Mouse (Mus musculus) brain, embryonic 14.5 days (tissue): ENCODE results near the gene Tmem82. TPM values are rescaled to one million over a fixed set of nuclear protein-coding genes. Genes with fewer than 3 reads are reported as not detected.

Source experiments
- DNase-seq: peaks from one replicate; pipeline ENCODE4 v3.0.0-alpha.2; 2011; ENCODE audit warnings: low read depth
- CTCF ChIP-seq: fragments of 200-500 bp; IDR thresholded peaks from 2 replicates; pipeline ENCODE4 v1.5.1; 2012; ENCODE audit warnings: inconsistent platforms, mild to moderate bottlenecking, moderate library complexity, borderline replicate concordance; ENCODE audit not compliant: insufficient read depth, insufficient read length; ENCODE audit errors: extremely low read depth
- POLR2A ChIP-seq: fragments of 200-500 bp; IDR thresholded peaks from 2 replicates; pipeline ENCODE4 v1.6.1; 2012; ENCODE audit warnings: mild to moderate bottlenecking, inconsistent platforms, borderline replicate concordance; ENCODE audit not compliant: poor library complexity, insufficient read depth, insufficient read length, severe bottlenecking; ENCODE audit errors: extremely low read depth
- polyA plus RNA-seq: library from polyadenylated mRNA; depleted of rRNA; stranded (reverse); fragments of >200 nt; gene quantifications from 2 replicates; pipeline ENCODE4 v1.2.3, GENCODE M21; 2012

Tmem82 gene
- polyA plus RNA-seq, 1 experiment, result 0.44 TPM

DNA sequence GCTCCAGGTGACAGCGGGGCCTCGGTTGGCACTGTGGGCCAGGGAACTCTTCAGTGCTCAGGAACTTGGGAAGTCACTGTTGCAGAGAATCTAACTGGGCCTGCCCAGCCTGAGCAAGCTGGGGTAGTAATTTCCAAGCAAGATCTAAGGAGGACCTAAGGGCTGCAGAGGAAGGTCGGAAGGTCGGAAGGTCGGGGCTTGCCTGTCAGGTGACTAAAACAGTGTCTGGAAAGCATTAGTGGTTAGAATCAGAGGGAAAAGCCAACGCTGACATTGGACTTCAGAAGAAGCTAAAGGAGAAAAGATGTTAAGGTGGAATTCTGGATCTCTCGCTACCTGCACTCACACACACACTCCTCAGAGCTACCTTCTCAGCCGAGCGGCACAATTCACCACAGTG lies 17.6 kb upstream of the Tmem82 start:
- TF ChIP-seq POLR2A, result no peak
- TF ChIP-seq CTCF, result no peak
- DNase-seq, result no peak

DNA sequence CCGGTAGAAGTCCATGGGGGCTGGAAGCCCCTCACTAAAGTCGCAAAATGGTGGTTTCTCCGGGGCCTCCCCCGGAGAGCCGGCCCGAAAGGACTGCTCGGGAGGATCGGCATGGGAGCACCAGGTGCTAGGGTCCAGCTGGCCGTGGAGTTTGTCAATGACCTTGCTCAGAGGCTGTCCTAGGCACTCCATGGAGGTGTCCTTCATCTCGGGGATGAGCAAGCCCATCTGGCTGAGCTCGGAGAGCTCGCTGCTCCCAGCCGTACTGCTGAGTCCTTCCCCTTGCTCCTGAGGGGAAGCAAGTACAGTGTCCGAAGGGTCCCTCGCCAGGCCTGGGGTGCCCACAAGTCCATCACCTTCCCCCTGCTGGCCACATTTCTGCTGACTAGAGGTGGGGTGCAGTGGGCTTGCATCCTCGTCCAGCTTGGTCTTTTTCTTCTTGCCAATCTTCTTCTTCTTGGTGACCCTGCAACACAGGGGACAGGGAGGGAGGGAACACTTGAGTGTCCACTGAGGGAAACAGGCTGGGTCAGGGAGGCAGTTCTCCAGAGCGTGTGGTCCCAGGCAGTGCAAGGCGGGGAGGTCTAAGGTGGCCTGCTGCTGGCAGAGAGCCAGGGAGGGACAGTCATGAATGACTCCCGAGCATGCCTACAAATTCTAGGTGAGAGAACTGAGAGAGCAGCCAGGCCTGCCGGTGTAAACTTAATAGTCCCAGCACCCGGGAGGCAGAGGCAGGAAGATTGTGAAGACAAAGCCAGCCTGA lies 13.9 kb upstream of the Tmem82 start:
- DNase-seq, result no peak
- TF ChIP-seq CTCF (no peak), POLR2A (no peak)

- no peak for DNase-seq
Observed at GRCm38 (mm10) chr4:141631250-141631649, 12.8 kb upstream of the Tmem82 start.

GRCm38 (mm10) chr4:141630021-141630420 lies 11.6 kb upstream of the Tmem82 start:
- TF ChIP-seq POLR2A (no peak), CTCF (no peak)
- no peak for DNase-seq

More at GRCm38 (mm10) chr4:141631250-141631649, 12.8 kb upstream of the Tmem82 start:
- TF ChIP-seq POLR2A, result no peak
- no peak for TF ChIP-seq CTCF

DNA sequence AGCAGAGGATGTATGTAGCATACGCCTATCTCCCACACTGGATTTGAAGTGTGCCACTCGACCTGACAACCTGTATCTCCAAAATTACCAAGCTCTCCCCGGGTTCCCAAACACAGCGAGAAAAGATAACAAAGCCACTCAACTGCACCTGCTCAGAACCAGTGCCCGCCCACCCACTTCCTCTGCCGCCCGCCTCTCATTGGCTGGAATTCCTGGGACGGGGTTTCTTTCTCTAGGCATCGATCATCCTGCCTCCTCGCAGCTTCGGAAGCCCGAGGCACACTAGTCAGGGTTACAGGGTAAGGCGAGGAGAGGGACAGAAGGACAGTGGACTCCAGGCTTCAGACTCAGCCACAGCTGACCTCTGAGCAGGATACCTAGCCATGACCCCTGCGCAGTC lies 10.2 kb upstream of the Tmem82 start:
- TF ChIP-seq CTCF (no peak), POLR2A (no peak)
- DNase-seq, result no peak

GRCm38 (mm10) chr4:141627502-141627901 lies 9.1 kb upstream of the Tmem82 start:
- no peak for TF ChIP-seq CTCF
- no peak for TF ChIP-seq POLR2A
- DNase-seq, result no peak

DNA sequence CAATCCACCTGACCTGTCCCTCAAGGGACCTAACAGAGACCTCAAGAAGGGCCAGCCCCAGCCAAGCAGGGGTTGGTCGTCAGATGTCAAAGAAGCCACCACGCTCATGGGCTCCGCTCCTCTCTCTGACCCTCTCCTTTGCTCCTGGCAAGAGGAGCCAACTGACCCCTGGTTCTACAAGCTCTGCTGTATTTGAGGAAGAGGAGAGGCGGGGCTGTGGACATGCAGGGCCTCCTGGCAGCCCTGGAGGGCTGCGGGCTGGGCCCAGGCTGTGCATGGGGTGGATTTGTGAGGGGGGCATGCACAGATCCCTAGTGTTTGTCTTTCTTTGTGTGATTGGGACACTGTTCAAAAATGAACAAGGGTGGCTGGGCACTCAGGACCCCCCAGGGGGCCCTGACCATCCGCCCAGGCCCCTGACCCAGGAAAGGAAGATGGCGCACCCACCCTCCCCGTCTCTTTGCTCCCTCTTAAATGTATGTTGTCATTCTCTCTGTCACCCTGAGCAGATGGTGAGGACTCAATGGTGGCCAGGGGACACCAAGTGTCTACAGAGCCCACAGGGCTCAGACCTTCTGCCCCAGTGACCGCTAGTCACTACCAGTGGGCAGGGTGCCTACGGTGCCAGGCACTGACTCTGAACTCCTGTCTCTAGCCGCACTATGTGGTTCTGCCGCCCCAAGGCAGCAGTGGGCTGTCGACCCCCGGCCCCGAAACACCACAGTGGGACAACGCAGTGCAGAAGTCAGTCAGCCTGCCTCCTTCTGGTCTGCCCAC lies 7.5 kb upstream of the Tmem82 start:
- TF ChIP-seq POLR2A (no peak), CTCF (no peak)
- no peak for DNase-seq

DNA sequence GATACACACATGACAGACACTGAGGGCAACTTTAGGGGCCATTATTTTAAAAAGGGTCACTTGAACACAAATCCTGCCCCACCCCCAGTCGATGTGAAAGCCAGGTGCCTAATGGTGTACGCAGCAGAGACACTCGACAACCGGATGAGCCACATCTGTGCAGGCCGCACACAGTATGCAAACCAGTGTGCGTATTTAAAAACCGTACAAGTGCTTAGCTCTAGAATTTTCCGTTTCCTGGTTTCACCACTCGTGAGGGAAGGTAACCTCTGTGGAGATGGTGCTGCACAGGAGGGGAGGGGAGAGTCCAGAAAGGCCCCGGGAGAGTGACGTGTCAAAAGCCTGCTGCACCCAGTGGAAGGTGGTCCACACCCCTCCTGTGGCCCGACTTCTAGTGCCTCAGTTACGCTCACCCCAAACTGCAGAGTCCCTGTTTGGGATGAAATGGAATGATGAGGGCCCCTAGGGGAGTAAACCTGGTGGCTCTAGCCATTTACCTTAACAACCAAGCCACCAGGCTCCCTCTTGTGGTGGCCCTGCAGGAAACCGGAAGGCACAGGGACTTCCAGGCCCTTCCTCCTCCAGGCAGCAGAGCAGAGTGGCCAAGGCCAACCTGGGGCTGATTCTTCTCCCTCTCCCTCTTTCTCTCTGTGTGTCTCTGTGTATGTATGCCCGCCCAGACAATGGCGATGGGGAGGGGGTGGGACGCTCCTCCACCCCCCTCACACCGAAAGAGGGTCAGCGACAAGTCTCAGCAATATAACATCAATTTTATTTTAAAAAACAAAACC lies 6.7 kb upstream of the Tmem82 start:
- TF ChIP-seq POLR2A (no peak), CTCF (peak; percentile 58)
- peak; percentile 30 for DNase-seq

- no peak for TF ChIP-seq POLR2A
- no peak for TF ChIP-seq CTCF
- no peak for DNase-seq
Observed at GRCm38 (mm10) chr4:141624134-141624533, 5.7 kb upstream of the Tmem82 start.

DNA sequence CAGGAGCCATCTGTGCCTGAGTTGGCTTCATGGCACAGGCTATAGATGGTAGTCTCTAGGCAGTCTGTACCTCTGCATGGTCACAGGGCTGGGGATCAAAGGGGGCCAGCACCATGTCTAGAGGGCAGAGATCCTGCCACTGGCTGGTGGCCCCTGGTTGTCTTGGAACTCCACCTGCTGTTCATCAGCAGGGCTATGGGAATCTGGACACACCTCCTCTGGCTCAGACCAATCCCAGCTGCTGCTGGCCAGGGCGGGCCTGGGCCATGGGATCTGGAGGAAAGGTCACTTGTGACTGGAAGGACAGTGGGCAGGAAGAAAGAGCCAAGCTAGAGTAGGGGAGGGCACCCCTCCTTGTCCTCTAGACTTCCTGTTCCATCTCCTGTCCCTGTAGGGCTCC lies 5.2 kb upstream of the Tmem82 start, which contains the start of gene Slc25a34:
Slc25a34 (minus strand) TSS at position 156 of the 400 bp plus-strand sequence.
- DNase-seq, result peak; percentile 15
- TF ChIP-seq CTCF (no peak), POLR2A (no peak)

GRCm38 (mm10) chr4:141623037-141623436 lies 4.6 kb upstream of the Tmem82 start:
- DNase-seq, result no peak
- no peak for TF ChIP-seq POLR2A
- no peak for TF ChIP-seq CTCF

GRCm38 (mm10) chr4:141622580-141622979 lies 4.1 kb upstream of the Tmem82 start:
- no peak for DNase-seq
- no peak for TF ChIP-seq POLR2A
- TF ChIP-seq CTCF, result no peak
